Mouse (Mus musculus) MEL (cell line): ENCODE results near the gene Il27. TPM values are rescaled to one million over a fixed set of nuclear protein-coding genes. Genes with fewer than 3 reads are reported as not detected.

ENCODE experiments used
- DNase-seq: peaks from one replicate; pipeline ENCODE4 v3.0.0; 2011; ENCODE audit warnings: low read depth, low spot score
- H3K27ac ChIP-seq: 2 replicates; pipeline ENCODE4 v1.5.1; 2012; ENCODE audit warnings: low read depth, mild to moderate bottlenecking, control low read depth, low read length, moderate library complexity; ENCODE audit not compliant: control insufficient read depth
- H3K27me3 ChIP-seq, 2 experiments: fragments of 150-350 bp in 1 of 2; sonication (generic) in 1 of 2; 2 replicates each; pipeline ENCODE4 v1.6.1; 2012; ENCODE audit warnings: low read length in 2 of 2, mild to moderate bottlenecking in 2 of 2, improper control_type of control experiment in 1 of 2, moderate library complexity in 1 of 2; ENCODE audit not compliant: insufficient read depth in 2 of 2, control insufficient read depth in 1 of 2
- H3K36me3 ChIP-seq, 2 experiments: 2 replicates each; pipeline ENCODE4 v1.6.1; 2012 to 2014; ENCODE audit warnings: low read length in 2 of 2, improper control_type of control experiment in 1 of 2, inconsistent platforms in 1 of 2, mild to moderate bottlenecking in 1 of 2; ENCODE audit not compliant: insufficient read depth in 2 of 2, control insufficient read depth in 1 of 2
- H3K4me1 ChIP-seq, 2 experiments: fragments of 150-350 bp in 1 of 2; sonication (generic) in 1 of 2; 2 replicates each; pipeline ENCODE4 v1.6.1; 2012; ENCODE audit warnings: low read length in 2 of 2, improper control_type of control experiment in 1 of 2, mild to moderate bottlenecking in 1 of 2; ENCODE audit not compliant: insufficient read depth in 2 of 2, control insufficient read depth in 1 of 2
- H3K4me3 ChIP-seq, 2 experiments: fragments of 150-350 bp in 1 of 2; sonication (generic) in 1 of 2; 2 replicates each; pipeline ENCODE4 v1.5.1; 2012; ENCODE audit warnings: low read depth in 2 of 2, low read length in 2 of 2, mild to moderate bottlenecking in 2 of 2, moderate library complexity in 2 of 2, control low read depth in 1 of 2, improper control_type of control experiment in 1 of 2; ENCODE audit not compliant: control insufficient read depth in 1 of 2, insufficient read depth in 1 of 2
- H3K79me2 ChIP-seq: 2 replicates; pipeline ENCODE4 v1.6.1; 2012; ENCODE audit warnings: mild to moderate bottlenecking, low read length, moderate library complexity; ENCODE audit not compliant: control insufficient read depth, poor library complexity, insufficient read depth
- H3K9ac ChIP-seq: 2 replicates; pipeline ENCODE4 v1.6.1; 2012; ENCODE audit warnings: low read depth, mild to moderate bottlenecking, control low read depth, low read length, moderate library complexity; ENCODE audit not compliant: control insufficient read depth, poor library complexity, severe bottlenecking
- H3K9me3 ChIP-seq: fragments of 150-350 bp; sonication (generic); replicated peaks from 2 replicates; pipeline ENCODE4 v1.6.1; 2012; ENCODE audit warnings: mild to moderate bottlenecking, low read length, improper control_type of control experiment, moderate library complexity; ENCODE audit not compliant: insufficient read depth
- BHLHE40 ChIP-seq: IDR thresholded peaks from 2 replicates; pipeline ENCODE4 v1.6.1; 2012; ENCODE audit warnings: low read depth, mild to moderate bottlenecking, inconsistent platforms, low read length, improper control_type of control experiment, borderline replicate concordance
- CHD1 ChIP-seq: IDR thresholded peaks from 2 replicates; pipeline ENCODE4 v1.6.1; 2012; ENCODE audit warnings: low read depth, mild to moderate bottlenecking, inconsistent platforms, low read length, improper control_type of control experiment
- CTCF ChIP-seq, 3 experiments: IDR thresholded peaks in 2 of 3; conservative IDR thresholded peaks in 1 of 3; 2 replicates each; pipeline ENCODE4 v1.5.1; 2011 to 2012; ENCODE audit warnings: low read length in 3 of 3, low read depth in 2 of 3, mild to moderate bottlenecking in 2 of 3, improper control_type of control experiment in 1 of 3, inconsistent platforms in 1 of 3, mixed read lengths in 1 of 3, moderate library complexity in 1 of 3; ENCODE audit not compliant: control insufficient read depth in 1 of 3, insufficient read depth in 1 of 3, poor library complexity in 1 of 3, severe bottlenecking in 1 of 3
- E2F4 ChIP-seq: IDR thresholded peaks from 2 replicates; pipeline ENCODE4 v1.6.1; 2011; ENCODE audit warnings: low read depth, low read length, improper control_type of control experiment, borderline replicate concordance
- ELF1 ChIP-seq: IDR thresholded peaks from 2 replicates; pipeline ENCODE4 v1.6.1; 2014; ENCODE audit warnings: low read depth, mild to moderate bottlenecking, inconsistent platforms, low read length, improper control_type of control experiment, moderate library complexity
- EP300 ChIP-seq, 2 experiments: IDR thresholded peaks; 2 replicates each; pipeline ENCODE4 v1.6.1; 2011; ENCODE audit warnings: improper control_type of control experiment in 2 of 2, low read length in 2 of 2, low read depth in 1 of 2, mild to moderate bottlenecking in 1 of 2
- ETS1 ChIP-seq: IDR thresholded peaks from 2 replicates; pipeline ENCODE4 v1.6.1; 2012; ENCODE audit warnings: low read depth, mild to moderate bottlenecking, inconsistent platforms, low read length, improper control_type of control experiment, moderate library complexity
- GABPA ChIP-seq: IDR thresholded peaks from 2 replicates; pipeline ENCODE4 v1.6.1; 2012; ENCODE audit warnings: low read depth, mild to moderate bottlenecking, inconsistent platforms, low read length, improper control_type of control experiment, moderate library complexity
- GATA1 ChIP-seq: IDR thresholded peaks from 2 replicates; pipeline ENCODE4 v1.6.1; 2011; ENCODE audit warnings: low read depth, low read length, improper control_type of control experiment
- HCFC1 ChIP-seq: IDR thresholded peaks from 2 replicates; pipeline ENCODE4 v1.6.1; 2012; ENCODE audit warnings: low read depth, mild to moderate bottlenecking, inconsistent platforms, low read length, improper control_type of control experiment, moderate library complexity
- JUND ChIP-seq: IDR thresholded peaks from 2 replicates; pipeline ENCODE4 v1.6.1; 2011; ENCODE audit warnings: low read depth, mild to moderate bottlenecking, improper control_type of control experiment, low read length
- KAT2A ChIP-seq: conservative IDR thresholded peaks from 2 replicates; pipeline ENCODE4 v1.6.1; 2012; ENCODE audit warnings: low read depth, low read length, improper control_type of control experiment, inconsistent platforms
- MAFK ChIP-seq: IDR thresholded peaks from 2 replicates; pipeline ENCODE4 v1.6.1; 2011; ENCODE audit warnings: low read depth, mild to moderate bottlenecking, low read length, improper control_type of control experiment, borderline replicate concordance
- MAX ChIP-seq: IDR thresholded peaks from 2 replicates; pipeline ENCODE4 v1.6.1; 2011; ENCODE audit warnings: low read length, improper control_type of control experiment
- MAZ ChIP-seq: IDR thresholded peaks from 2 replicates; pipeline ENCODE4 v1.6.1; 2012; ENCODE audit warnings: low read depth, mild to moderate bottlenecking, inconsistent platforms, low read length, improper control_type of control experiment
- MEF2A ChIP-seq: IDR thresholded peaks from 2 replicates; pipeline ENCODE4 v1.6.1; 2014; ENCODE audit warnings: low read depth, mild to moderate bottlenecking, inconsistent platforms, low read length, improper control_type of control experiment; ENCODE audit not compliant: poor library complexity, insufficient replicate concordance, severe bottlenecking; ENCODE audit errors: extremely low read depth
- MXI1 ChIP-seq: IDR thresholded peaks from 2 replicates; pipeline ENCODE4 v1.6.1; 2011; ENCODE audit warnings: mild to moderate bottlenecking, low read depth, low read length, improper control_type of control experiment
- MYB ChIP-seq: IDR thresholded peaks from 2 replicates; pipeline ENCODE4 v1.6.1; 2011; ENCODE audit warnings: mild to moderate bottlenecking, low read depth, low read length, improper control_type of control experiment
- MYC ChIP-seq: IDR thresholded peaks from 2 replicates; pipeline ENCODE4 v1.6.1; 2011; ENCODE audit warnings: low read depth, mild to moderate bottlenecking, low read length, improper control_type of control experiment, moderate library complexity
- NELFE ChIP-seq: IDR thresholded peaks from 2 replicates; pipeline ENCODE4 v1.6.1; 2011; ENCODE audit warnings: low read depth, low read length, improper control_type of control experiment
- NRF1 ChIP-seq: IDR thresholded peaks from 2 replicates; pipeline ENCODE4 v1.6.1; 2014; ENCODE audit warnings: low read depth, mild to moderate bottlenecking, inconsistent platforms, low read length, improper control_type of control experiment, moderate library complexity; ENCODE audit not compliant: poor library complexity, insufficient read depth, severe bottlenecking
- POLR2AphosphoS2 ChIP-seq: IDR thresholded peaks from 2 replicates; pipeline ENCODE4 v1.6.1; 2011; ENCODE audit warnings: low read length, improper control_type of control experiment
- POLR2AphosphoS5 ChIP-seq: IDR thresholded peaks from 2 replicates; pipeline ENCODE4 v1.6.1; 2012; ENCODE audit warnings: low read depth, borderline replicate concordance, mild to moderate bottlenecking, inconsistent platforms, low read length, moderate library complexity, mixed read lengths
- RAD21 ChIP-seq: IDR thresholded peaks from 2 replicates; pipeline ENCODE4 v1.6.1; 2011; ENCODE audit warnings: mild to moderate bottlenecking, low read depth, low read length, improper control_type of control experiment
- RCOR1 ChIP-seq: IDR thresholded peaks from 2 replicates; pipeline ENCODE4 v1.6.1; 2012; ENCODE audit warnings: low read depth, mild to moderate bottlenecking, inconsistent platforms, low read length, improper control_type of control experiment
- SIN3A ChIP-seq: IDR thresholded peaks from 2 replicates; pipeline ENCODE4 v1.6.1; 2012; ENCODE audit warnings: low read length, improper control_type of control experiment, inconsistent platforms
- SMC3 ChIP-seq: IDR thresholded peaks from 2 replicates; pipeline ENCODE4 v1.6.1; 2011; ENCODE audit warnings: low read depth, low read length, improper control_type of control experiment
- TAL1 ChIP-seq: IDR thresholded peaks from 2 replicates; pipeline ENCODE4 v1.6.1; 2012; ENCODE audit warnings: mild to moderate bottlenecking, inconsistent platforms, low read length, moderate library complexity, mixed read lengths
- TBP ChIP-seq: IDR thresholded peaks from 2 replicates; pipeline ENCODE4 v1.8.0; 2011; ENCODE audit warnings: low read depth, low read length, improper control_type of control experiment
- TCF12 ChIP-seq: IDR thresholded peaks from 2 replicates; pipeline ENCODE4 v1.6.1; 2014; ENCODE audit warnings: low read depth, mild to moderate bottlenecking, inconsistent platforms, low read length, improper control_type of control experiment, moderate library complexity
- UBTF ChIP-seq: IDR thresholded peaks from 2 replicates; pipeline ENCODE4 v1.6.1; 2012; ENCODE audit warnings: low read depth, mild to moderate bottlenecking, inconsistent platforms, low read length, improper control_type of control experiment, moderate library complexity, borderline replicate concordance; ENCODE audit not compliant: insufficient read depth
- USF1 ChIP-seq: IDR thresholded peaks from 2 replicates; pipeline ENCODE4 v1.6.1; 2014; ENCODE audit warnings: low read depth, mild to moderate bottlenecking, inconsistent platforms, low read length, improper control_type of control experiment, moderate library complexity
- USF2 ChIP-seq, 2 experiments: IDR thresholded peaks; 2 replicates each; pipeline ENCODE4 v1.6.1; 2011 to 2012; ENCODE audit warnings: improper control_type of control experiment in 2 of 2, low read length in 2 of 2, borderline replicate concordance in 1 of 2, inconsistent platforms in 1 of 2, low read depth in 1 of 2, mild to moderate bottlenecking in 1 of 2; ENCODE audit not compliant: insufficient read depth in 1 of 2
- ZC3H11A ChIP-seq: IDR thresholded peaks from 2 replicates; pipeline ENCODE4 v1.6.1; 2012; ENCODE audit warnings: low read depth, mild to moderate bottlenecking, inconsistent platforms, low read length, improper control_type of control experiment
- ZKSCAN1 ChIP-seq: IDR thresholded peaks from 2 replicates; pipeline ENCODE4 v1.6.1; 2012; ENCODE audit warnings: low read depth, mild to moderate bottlenecking, inconsistent platforms, low read length, improper control_type of control experiment, moderate library complexity
- ZMIZ1 ChIP-seq: IDR thresholded peaks from 2 replicates; pipeline ENCODE4 v1.6.1; 2012; ENCODE audit warnings: low read depth, mild to moderate bottlenecking, inconsistent platforms, low read length, improper control_type of control experiment, moderate library complexity
- ZNF384 ChIP-seq: IDR thresholded peaks from 2 replicates; pipeline ENCODE4 v1.6.1; 2012; ENCODE audit warnings: low read depth, mild to moderate bottlenecking, inconsistent platforms, low read length, improper control_type of control experiment
- polyA plus RNA-seq, 2 experiments: library from polyadenylated mRNA; stranded (reverse) in 1 of 2; unstranded in 1 of 2; fragments of >175 nt in 1 of 2; fragments of >200 nt in 1 of 2; gene quantifications; 2 replicates each; pipeline versions ENCODE4 v1.2.1 to v1.2.4; 2012; ENCODE audit warnings: low replicate concordance in 2 of 2, low read depth in 1 of 2; ENCODE audit not compliant: insufficient read length in 2 of 2, insufficient read depth in 1 of 2, missing spikeins in 1 of 2
- total RNA-seq: library from RNA; depleted of rRNA; stranded (reverse); fragments of 300-350 nt; gene quantifications from 2 replicates; pipeline ENCODE4 v1.2.3, GENCODE M21; 2012

The Il27 gene
- total and polyA plus RNA-seq, 3 experiments, result 0.07 TPM; not detected in 2

DNA sequence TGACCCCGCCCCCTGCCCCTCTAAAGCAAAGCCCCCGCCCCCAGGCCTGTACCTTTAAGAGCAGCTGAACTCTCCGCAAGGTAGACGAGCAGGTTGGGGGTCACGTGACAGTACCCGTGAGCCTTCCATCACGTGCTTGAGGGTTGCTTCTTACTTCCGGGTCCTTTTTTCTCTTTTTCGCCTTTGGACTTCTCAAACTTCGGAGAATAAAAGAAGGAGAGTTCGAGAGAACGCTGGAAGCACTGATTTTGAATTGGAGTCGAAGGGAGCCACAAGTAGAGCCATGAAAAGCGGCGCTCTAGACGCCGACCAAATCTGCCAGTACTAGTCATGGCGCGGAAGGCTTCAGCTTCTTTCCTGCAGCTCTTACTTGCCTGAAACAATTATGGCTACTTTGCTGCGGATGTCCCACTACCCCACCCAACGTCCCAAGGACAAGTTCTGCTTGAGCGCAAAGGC is 11.5 kb downstream of the Il27 start:
- DNase-seq, result peak; percentile 92
- peak; percentile 96 for TF ChIP-seq MAX
- peak; percentile 87 for TF ChIP-seq TBP
- no peak for TF ChIP-seq MYB
- TF ChIP-seq RCOR1, result no peak
- no peak for TF ChIP-seq UBTF
- no peak for TF ChIP-seq ZMIZ1
- TF ChIP-seq MEF2A, result no peak
- TF ChIP-seq ETS1, result peak; percentile 70
- peak; percentile 97 for TF ChIP-seq SIN3A
- no peak for TF ChIP-seq RAD21
- TF ChIP-seq TAL1, result no peak
- TF ChIP-seq GATA1, result no peak
- TF ChIP-seq EP300 (IDR thresholded peaks at IDR 0.05; ENCODE audit: low read depth in 1 of 2, low read length in 2 of 2), result no peak
- TF ChIP-seq SMC3, result no peak
- peak; percentile 92 for TF ChIP-seq BHLHE40
- TF ChIP-seq GABPA, result no peak
- TF ChIP-seq CHD1, result 0 out of 2 replicates have a peak, but pooled peaks have one; percentile 6
- TF ChIP-seq MAFK, result no peak
- TF ChIP-seq E2F4, result no peak
- peak; percentile 97 to 99 for TF ChIP-seq USF2 (IDR thresholded peaks at IDR 0.05; ENCODE audit: borderline replicate concordance in 1 of 2, insufficient read depth in 1 of 2, low read depth in 1 of 2, low read length in 2 of 2)
- TF ChIP-seq ELF1, result peak; percentile 94
- no peak for TF ChIP-seq CTCF (IDR thresholded peaks at IDR 0.05 in 2 of 3, conservative IDR thresholded peaks at IDR 0.05 in 1 of 3; ENCODE audit: control insufficient read depth in 1 of 3, insufficient read depth in 1 of 3, low read depth in 2 of 3, low read length in 3 of 3, poor library complexity in 1 of 3, severe bottlenecking in 1 of 3)
- TF ChIP-seq POLR2AphosphoS5, result no peak
- TF ChIP-seq POLR2AphosphoS2, result no peak
- TF ChIP-seq ZKSCAN1, result no peak
- TF ChIP-seq USF1, result peak; percentile 98
- TF ChIP-seq KAT2A, result no peak; the same call in 1 of the 2 replicates
- no peak for TF ChIP-seq JUND
- peak; percentile 76 for TF ChIP-seq MXI1
- no peak for TF ChIP-seq ZNF384
- peak; percentile 91 for TF ChIP-seq HCFC1
- no peak for TF ChIP-seq ZC3H11A
- no peak; the same call in 1 of the 2 replicates for TF ChIP-seq NELFE
- TF ChIP-seq MYC, result peak; percentile 84
- TF ChIP-seq TCF12, result 0 out of 2 replicates have a peak, but pooled peaks have one; percentile 13
- peak; percentile 33; the same call in 1 of the 2 replicates for TF ChIP-seq NRF1
- TF ChIP-seq MAZ, result no peak

More for the DNA sequence above, 11.5 kb downstream of the Il27 start:
- Histone ChIP-seq H3K36me3 (peaks cover 0 to 20% of the 10 kb centered on the region in 2 experiments; a peak in 2 of 4 replicates), H3K79me2 (peaks cover 3% of the 10 kb centered on the region; the same call in 1 of the 2 replicates), H3K4me1 (peaks cover 7 to 34% of the 10 kb centered on the region in 2 experiments), H3K9me3 (no peaks in the 10 kb centered on the region), H3K4me3 (peak overlapping the region; percentile 48 to 82), H3K27me3 (no peaks in the 10 kb centered on the region), H3K9ac (peak overlapping the region; percentile 85), H3K27ac (peak overlapping the region; percentile 95)
